Mouse (Mus musculus) G1E-ER4 (cell line): Measurements from ENCODE around the gene Osbpl5. TPM values are rescaled to one million over a fixed set of nuclear protein-coding genes. Genes with fewer than 3 reads are reported as not detected.

ENCODE experiments used
- GATA1 ChIP-seq: IDR thresholded peaks from one replicate; pipeline ENCODE4 v1.8.0; 2012; ENCODE audit warnings: low read length, inconsistent platforms
- polyA plus RNA-seq: library from polyadenylated mRNA; stranded (reverse); fragments of >175 nt; gene quantifications from 2 replicates; pipeline ENCODE4 v1.2.3, GENCODE M21; 2012

Gene Osbpl5
- polyA plus RNA-seq = not detected in 2 replicates

- TF ChIP-seq GATA1 = no peak
Observed at GRCm38 (mm10) chr7:143756125-143757026, at the start of gene Osbpl5. Gene Osbpl5, minus strand, starts transcription at chr7:143756985.

DNA sequence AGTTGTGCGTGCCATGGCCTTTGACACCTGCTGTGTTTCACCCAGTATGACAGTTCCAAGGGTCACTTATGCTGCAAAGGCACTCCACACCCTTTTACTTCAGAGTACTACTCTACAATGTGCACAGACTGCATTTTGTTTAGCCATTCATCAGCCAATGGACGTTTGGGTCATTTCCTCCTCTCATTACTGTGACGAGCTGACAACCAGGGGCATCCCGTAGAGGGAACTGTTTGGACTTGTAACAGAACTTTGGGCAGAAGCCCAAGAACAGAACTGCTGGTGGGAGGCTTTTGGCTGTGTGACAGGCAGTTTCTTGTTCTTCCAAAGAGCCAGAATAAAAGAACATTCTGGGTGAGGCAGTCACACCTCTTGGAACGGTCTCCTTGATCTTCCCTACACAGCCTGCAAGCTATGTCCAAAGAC lies 48.4 kb upstream of the Osbpl5 start:
- TF ChIP-seq GATA1 = no peak

DNA sequence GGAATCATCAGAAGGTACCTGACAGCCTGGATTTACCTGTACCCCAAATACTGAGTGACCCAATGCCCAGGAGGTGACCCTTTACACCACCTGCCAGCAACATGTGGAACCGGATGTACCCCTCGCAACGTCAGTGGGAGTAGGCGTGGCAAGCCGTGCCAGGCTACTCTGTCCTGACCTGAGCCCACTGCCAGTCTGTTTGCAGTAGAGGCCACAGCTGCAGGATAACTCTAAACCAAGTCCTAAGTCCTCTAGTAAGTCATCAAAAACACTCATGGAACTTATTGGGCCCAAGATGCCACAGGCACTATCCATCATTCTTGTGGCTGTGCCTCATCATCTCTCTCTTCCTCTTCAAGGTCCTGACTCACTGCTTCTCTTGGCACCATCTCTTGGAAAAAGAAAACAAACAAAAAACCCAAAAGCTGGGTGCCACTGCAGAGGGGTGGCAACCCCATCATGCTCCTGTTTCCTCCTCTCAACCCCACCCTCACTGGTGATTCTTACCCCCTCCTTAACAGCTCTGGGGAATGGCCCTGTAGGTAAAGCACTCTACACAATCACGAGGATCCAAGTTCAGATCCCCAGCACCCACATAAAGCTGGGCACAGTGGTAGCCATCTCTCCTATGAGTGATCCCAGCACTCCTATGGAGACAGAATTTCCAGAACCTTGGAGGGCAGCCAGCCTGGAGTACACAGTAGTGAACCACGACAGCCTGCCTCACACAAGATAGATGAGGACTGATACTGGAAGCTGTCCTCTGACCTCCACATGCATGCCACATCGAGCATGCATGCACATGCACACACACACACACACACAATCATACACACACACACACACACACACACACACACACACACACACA lies 44.6 kb upstream of the Osbpl5 start:
- TF ChIP-seq GATA1 = no peak

DNA sequence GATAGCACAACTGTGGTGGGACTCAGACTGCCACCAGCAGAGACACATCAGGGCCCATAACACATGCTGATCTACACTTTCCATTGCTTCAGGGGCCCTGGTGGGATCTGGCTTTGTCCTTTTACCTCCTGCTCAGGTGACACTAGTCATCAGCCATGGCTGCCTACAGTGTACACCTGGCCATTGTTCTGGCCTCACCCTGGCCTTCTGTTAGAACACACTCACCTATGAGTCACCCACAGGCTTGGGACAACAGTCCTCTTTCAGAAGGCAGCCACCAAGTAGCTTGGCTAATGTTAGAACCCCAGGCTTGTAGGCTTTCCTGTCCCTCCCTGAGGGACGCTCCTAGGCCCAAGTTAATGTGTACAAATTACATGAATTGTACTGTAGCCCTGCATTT lies 44.0 kb upstream of the Osbpl5 start:
- TF ChIP-seq GATA1 = no peak

- TF ChIP-seq GATA1 = no peak
Observed at GRCm38 (mm10) chr7:143798783-143799182, 42.0 kb upstream of the Osbpl5 start.

DNA sequence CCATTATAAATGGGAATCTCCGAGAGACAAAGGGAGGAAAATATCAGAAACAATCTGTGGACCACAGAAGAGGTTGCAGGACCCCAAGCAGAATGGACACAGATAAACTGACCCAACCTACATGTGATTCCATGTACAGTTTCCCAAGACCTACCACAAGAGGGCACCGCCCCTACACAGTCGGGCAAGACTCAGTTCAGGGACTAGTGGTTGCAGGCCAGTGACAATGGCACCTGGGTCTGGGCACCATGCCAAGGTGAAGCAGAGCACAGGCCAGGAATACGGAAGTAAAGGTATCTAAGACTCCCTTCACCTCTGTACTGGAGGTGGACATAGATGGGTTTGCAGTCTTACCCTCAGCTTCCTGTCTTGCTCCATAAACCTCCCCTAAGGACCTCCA lies 36.3 kb upstream of the Osbpl5 start:
- TF ChIP-seq GATA1 = no peak

- TF ChIP-seq GATA1 = no peak
Observed at GRCm38 (mm10) chr7:143792336-143792985, 35.7 kb upstream of the Osbpl5 start.

- no peak for TF ChIP-seq GATA1
Observed at GRCm38 (mm10) chr7:143783996-143784829, 27.4 kb upstream of the Osbpl5 start, which contains the start of gene Mrgpre. Gene Mrgpre, minus strand, starts transcription at chr7:143784500.

DNA sequence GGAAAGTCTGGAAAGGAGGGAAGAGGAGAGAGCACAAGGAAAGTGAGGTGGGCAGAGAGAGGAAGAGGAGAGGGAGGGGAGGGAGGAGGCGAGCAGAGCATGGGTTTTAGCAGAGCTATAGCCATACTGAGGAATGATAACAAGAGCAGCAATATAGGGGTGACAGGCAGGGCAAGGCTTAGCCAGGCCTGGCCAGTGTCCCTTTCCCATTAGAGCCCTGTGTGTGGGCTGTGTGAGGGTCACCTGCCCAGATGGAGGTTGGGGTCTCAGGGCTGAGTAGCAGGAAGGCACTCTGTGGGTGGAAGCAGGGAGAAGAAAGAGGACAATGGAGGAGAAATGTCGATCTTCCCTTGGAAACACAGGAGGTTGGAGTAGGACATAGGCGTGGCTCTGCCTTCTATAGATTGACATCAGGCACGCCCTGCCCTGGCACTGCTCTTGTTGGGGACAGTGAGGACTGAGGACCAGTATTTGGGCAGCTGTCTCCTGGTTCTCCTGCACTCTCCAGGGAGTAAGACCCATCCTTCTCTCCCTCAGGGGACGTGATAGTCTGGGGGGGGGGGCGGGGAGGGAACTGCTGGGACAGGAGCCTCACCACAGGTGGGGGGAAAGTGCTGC lies 26.7 kb upstream of the Osbpl5 start:
- no peak for TF ChIP-seq GATA1

DNA sequence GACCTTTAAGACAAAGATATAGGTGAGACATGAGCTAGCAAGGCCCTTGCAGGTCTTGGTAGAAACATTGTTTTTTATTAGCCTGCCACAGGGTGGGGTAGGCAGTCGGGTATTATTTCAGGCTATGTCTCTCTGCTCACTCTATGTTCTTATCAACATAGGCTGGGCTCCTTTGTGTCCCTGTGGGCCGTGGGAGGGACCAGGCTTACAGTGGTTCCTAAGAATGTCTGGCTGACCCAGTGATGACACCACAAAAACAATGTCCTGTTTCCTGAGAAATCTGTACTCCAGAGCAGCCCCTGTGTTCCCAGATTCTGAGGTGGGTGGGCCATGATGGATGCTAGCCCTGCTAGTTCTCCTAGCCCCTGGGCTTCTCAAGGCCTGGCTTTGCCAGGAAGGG lies 20.6 kb upstream of the Osbpl5 start:
- TF ChIP-seq GATA1 = no peak

- TF ChIP-seq GATA1 = no peak
Observed at GRCm38 (mm10) chr7:143776137-143776536, 19.4 kb upstream of the Osbpl5 start.

DNA sequence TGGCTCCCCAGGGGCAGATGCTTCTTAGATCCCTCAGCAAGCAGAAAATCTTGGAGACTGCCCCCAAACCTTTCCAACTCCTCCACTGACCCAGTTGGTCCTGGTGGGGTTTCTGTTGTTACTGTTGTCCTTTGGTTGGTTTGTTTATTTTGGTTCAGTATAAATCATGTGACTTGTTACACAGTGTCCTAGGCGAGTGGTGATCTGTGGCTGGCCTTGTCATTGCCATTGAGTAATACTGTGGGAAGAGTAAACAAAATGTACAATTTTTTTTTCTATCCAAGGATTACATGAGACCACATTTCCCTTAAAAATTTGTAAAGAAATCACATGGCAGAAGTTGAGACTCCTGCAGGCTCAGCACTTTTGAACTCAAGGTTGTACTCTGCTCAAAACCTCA lies 12.7 kb upstream of the Osbpl5 start:
- TF ChIP-seq GATA1 = no peak

DNA sequence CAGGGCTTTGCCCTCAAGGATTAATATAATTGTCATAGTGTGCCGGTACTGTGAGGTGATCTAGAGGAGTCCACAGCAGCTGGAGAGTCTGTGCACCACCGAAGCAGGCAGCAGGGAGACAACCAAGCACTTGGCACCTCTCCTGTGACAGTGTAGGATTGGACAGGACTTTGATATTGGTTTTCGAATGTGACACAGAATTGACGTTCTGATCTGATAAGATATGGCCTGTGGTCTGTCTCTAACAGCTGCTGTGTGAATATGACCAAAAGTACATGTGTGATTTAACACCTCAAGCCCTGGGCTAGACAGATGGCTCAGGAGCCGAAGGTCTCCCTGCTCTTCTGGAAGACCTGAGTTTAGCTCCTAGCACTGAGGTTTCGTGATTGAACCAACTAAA lies 11.5 kb upstream of the Osbpl5 start:
- no peak for TF ChIP-seq GATA1

DNA sequence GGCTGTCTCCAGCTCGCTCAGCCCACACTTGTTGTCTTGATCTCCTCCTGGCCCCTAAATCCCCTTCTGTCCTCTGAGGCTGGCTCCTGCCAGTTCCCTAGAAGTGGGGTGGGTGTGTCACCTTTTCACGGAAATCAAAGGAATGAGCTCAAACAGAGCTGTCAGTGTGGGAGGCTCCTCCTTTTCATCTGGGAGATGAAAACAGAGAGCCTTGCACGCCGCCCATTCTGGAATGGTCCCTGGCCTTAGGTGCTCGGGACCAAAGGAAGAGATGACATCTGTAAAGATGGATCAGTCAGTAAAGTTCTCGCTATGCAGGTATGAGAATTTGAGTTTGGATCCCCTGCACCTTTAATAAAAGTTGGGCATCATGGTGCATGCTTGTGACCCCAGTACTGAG lies 10.1 kb upstream of the Osbpl5 start, which contains the start of gene Mrgprg:
TSS of gene Mrgprg (minus strand) at position 101 of the 400 bp plus-strand sequence.
- no peak for TF ChIP-seq GATA1
